Mouse (Mus musculus) stomach, postnatal 0 days (tissue): Measurements from ENCODE around the gene Gm6034.
"Not testable (repeated sequence)": the region's sequence is repeated elsewhere in the genome, so short reads cannot be mapped to it uniquely, and the experiment has no call there.

Experiments
- CTCF ChIP-seq: IDR thresholded peaks from 2 replicates; pipeline ENCODE4 v1.5.1; 2016; ENCODE audit warnings: antibody characterized with exemption, low read depth, mild to moderate bottlenecking, moderate library complexity
- EP300 ChIP-seq: optimal IDR thresholded peaks from 2 replicates; pipeline ENCODE3; 2016; ENCODE audit warnings: antibody characterized with exemption

DNA sequence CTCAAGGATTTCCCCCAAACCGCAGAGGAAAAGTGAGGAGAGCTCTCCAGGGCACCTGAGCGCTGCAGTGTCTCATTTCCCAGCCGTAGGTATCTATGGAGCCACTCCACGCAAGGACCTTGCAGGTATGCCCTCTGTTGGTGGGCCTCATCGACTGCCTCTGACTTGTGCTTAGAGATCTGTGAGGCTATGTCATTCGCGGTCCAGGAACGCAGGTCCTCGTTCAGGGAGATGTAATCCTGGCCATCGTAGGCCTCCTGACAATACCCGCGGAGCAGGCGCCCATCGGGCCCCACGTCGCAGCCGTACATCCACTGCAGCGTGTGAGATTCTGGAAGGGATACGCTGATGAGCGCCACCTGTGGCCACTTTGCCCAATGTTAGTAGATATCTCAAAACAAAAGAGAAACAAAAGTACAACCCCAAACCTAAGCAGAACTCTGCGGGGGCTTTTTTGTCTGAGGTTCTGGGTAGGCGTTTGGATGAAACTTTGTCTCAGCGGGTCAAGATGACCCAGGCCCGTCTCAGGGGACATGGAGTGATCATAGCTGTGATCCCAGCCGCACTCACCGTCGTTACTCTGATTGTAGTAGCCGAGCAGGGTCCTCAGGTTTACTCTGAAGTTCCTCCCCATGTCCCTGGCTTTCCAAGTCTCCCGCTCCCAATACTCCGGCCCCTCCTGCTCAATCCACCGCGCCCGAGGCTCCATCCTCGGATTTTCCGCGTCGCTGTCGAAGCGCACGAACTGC is 11.0 kb upstream of the Gm6034 start:
- peak; percentile 64 for TF ChIP-seq CTCF
- TF ChIP-seq EP300 = not testable (repeated sequence)
